Mouse (Mus musculus) adrenal gland, adult (tissue): ENCODE results near the gene Ppp1r35.

ENCODE experiments used
- DNase-seq, 2 experiments: peaks; one replicate each; pipeline ENCODE4 v3.0.0; 2022 to 2023; ENCODE audit warnings: low spot score in 1 of 2; ENCODE audit not compliant: inconsistent age in 2 of 2

The Ppp1r35 gene

GRCm38 (mm10) chr5:137825030-137825429 is 46.4 kb downstream of the Ppp1r35 start:
- DNase-seq = no peak

GRCm38 (mm10) chr5:137825971-137826370 is 47.3 kb downstream of the Ppp1r35 start:
- no peak for DNase-seq

- no peak for DNase-seq
These were observed 47.8 kb downstream of the Ppp1r35 start for GRCm38 (mm10) chr5:137826421-137826820.

- DNase-seq = no peak
These were observed 50.0 kb downstream of the Ppp1r35 start for GRCm38 (mm10) chr5:137828694-137829093.
